Mouse (Mus musculus) left cerebral cortex, adult 11 months (tissue): ENCODE measurements around the gene Vwa1.
A peak's percentile ranks its signal among the peaks of the same experiment; 100 is the strongest.

Source experiments
- DNase-seq: peaks from one replicate; pipeline ENCODE4 v3.0.0; 2022; ENCODE audit warnings: low spot score

Gene Vwa1

DNA sequence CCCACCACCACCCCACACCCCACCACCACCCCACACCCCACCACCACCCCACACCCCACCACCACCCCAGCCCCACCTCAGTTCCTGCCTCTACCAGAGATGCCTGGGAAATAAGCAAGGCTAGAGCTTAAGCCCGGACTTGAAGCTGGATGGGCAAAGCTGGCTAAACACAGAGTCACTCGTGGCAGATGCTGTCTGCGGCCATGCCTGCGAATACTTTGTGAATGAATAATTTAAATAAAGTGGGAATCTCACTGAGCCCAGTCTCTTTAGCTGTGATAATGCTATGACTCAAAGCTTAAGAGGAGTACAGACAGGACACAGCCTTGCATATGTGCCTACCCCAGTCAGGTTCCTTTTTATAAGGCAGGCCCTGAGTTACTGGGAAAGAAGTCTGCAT lies 5.0 kb upstream of the Vwa1 start:
- DNase-seq, result no peak

DNA sequence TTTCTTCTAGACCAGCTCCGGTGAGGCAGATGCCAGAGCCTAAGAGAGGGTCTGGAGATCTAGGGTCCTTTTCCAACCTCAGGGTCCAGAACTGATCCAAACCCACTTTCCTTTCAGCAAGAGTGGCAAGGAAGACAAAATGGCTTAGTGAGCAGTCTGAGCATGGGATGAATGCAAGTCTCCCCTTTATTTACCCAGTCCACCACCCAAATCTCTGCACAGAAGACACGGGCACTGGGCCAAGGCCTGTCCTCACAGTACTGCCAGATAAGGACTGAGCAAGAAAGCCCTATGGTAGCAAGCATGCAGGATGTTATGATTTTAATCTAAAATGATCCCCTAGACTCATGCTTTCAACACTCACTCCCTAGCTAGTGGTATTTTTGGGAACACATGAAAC lies 3.3 kb upstream of the Vwa1 start:
- DNase-seq, result no peak

DNA sequence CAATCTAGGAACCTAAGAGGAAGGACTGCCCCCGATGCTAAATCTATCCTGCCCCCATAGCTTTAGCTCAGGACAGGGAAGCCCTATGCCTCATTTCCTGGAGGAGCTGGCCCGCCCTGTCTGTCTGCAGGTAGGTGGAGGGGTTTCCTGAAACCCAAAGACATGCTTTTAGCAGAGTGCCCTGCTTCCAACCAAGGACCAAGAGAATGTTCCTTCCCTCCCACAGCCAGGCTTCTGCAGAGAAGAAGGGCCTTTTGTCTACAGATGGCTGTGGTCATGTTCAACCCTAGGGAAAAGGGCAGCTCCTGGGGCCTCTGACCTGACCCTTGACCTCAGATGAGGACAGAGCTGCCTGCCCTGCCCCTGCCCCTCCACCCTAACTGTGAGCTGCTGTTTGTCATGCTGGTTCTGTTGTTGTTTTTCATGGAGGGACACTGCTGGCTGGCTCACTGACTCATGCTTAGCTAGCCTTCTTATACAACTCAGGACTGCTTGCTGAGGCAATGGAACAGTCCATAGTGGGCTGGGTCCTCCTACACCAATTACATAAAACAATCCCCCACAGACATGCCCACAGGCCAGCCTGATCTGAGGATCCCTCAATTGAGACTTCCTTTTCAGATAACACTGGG lies 2.3 kb upstream of the Vwa1 start:
- DNase-seq, result no peak

DNA sequence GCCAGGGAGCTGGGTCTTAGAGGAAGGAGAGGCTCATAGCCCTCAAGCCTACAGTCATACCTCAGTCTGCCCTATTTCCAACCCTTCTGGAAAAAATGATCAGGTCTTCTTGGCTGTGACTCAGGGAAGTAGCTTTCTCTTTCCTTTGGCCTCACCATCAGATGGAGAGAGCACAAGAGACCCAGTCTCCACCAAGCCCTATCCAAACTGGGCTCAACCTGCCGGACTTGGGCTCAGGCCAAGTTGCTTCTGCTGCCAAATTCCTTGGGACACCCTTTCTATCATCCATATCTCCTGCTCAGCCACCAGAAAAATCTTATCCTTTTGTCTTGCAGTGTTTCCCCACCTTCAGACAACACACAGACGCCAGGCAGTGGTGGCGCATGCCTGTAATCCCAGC lies 1.4 kb upstream of the Vwa1 start:
- DNase-seq, result no peak

DNA sequence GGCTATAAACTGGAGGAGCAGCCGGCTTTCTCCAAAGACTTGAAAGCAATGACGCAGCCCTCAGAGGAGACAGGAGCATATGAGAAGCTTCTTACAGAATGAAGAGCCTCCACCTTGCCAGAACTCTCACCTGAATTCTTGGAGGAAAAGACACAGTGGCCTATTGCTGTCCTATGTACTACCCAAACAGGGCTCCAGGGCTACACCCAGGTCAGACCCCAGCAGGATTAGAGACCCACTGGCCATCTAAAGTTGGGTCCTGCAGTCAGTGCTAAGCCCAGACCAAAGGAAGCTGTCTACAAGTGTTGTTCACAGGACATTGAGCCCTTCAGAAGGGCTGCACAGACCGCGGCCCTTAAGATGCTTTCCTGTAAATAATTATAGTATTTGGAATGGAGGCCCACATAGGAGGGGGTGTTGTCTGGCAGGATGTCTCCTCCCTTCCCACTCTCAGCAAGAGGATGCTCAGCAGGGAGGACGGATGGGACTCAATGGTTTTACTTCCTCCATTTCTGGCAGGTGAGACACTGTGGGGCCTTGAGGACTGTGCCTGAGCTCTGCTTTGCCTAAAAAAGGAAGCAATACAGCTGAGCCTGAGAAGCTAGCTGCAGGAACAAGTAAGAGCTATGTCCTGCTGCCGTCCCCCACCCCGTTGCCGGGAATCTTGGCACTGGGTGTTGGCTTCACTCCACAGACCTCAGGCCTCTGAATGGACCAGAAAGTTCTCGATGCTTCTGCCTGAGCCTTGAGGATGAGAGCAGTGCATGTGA lies 658 bp upstream of the Vwa1 start:
- no peak for DNase-seq

DNA sequence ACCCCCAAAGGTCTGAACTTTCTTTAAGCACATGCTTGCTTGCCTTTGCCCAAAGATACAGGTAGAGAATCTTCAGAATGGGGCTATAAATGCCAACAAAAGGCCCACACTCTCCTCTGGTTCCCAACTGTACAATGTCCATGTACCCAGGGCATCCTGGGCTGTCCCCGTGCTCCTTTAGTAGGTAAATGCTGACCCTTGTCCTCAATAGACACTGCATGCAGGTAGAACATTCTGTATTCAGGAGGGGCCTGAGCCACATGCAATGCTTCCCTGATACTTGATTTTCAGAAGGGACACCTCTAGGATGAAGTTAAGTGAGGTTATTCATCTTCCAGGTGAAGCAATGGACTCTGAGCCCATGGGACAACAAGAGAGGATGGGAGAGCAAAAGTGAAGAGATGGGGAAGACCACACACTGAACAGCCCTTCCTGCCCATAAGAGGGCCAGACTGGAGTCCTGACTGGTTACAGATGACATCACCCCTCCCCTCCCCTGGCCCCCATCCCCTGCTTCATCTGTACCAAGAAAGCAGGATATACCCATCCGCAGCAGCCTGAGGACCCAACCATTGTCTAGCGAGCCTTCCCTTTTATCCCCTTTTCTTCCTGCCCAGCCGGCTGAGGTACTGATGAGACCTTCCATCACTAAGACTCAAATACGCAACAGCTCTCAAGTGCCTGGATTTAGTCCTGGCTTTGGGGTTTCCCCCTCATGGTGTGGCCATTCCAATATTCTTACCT lies 991 bp downstream of the Vwa1 start:
- no peak for DNase-seq

DNA sequence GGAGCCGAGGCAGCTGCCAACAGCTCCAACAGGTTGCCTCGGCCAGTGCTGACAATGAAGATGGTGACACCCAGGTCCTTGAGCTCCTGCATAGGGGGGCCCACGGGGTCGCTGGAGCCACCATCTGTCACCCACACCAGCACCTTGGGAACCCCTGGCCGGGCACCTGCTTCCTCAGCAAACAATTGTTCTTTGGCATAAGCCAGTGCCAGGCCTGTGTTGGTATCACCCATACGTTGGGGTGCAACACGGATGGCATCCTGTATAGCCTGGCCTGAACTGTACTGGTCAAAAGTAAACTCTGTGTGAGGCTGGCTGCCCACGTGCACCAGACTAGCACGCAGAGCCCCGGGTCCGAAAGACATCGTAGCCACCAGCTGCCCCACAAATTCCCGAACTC lies 1.7 kb downstream of the Vwa1 start:
- no peak for DNase-seq

DNA sequence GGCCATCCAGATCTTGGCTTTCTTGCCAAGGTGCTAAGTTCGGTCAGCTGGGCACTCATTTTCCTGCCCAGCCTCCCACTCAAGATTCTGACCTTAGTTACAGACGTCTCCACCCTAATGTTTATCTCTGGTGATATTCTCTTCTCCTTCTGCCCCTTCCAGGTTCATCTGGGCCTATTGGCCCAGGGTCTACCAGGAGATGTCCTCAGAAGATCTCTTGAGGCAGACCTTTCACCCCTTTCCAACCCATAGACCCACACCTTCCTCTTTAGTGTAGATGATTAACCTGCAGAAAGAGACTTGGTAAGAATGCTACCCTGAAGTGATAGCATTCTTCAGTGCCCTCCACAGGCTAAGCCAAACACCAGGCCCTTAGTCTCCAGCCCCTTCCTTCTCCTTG lies 2.8 kb downstream of the Vwa1 start:
- DNase-seq, result no peak

DNA sequence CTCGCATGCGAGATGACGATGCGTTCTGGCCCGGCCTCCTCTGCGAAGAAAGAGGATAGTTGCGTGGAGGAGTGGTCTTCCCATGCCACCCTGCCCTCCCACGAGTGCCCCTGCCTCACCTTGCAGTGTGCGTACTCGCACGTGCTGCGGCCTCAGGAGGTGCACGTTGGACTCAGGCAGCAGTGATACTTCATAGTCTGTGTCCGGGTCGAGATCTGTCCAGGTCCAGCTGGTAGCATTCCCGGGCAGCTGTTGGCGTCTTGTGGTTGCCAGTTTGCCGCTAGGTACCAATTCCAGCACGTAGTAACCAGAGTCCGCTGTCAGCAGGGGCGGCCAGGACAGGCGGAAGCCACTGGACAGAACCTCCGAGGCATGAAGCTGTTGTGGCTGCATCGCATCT lies 3.9 kb downstream of the Vwa1 start:
- DNase-seq, result no peak

DNA sequence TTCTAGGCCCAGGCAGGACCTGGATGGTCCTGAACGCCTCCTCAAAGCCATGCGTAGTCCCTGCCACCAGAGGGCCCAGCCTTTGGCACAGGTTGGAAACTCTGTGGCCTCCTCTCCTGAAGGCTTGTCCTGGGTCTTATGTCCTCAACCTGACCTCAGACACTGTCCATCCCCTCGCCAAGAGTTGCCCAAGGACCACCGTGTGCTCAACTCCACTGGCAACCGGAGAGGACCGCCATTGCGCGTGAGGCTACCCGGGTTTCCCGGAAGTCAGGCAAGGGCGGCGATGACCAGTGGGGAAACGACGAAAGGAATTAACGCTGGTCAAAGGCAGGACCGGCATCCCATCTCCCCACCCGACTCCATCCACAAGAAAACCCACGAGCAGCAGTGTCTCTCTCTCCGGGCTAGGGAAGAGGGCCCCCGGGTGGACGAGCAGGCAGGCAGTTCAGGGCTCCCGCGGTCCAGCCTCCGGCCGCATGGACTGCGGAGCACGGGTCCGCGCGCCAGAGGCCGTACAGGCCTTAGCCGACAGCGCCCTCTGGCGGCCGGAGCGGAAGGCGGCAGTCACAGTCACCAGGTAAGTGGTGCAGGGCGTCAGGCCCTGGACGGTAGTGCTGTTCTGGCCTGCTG lies 4.5 kb downstream of the Vwa1 start:
- peak; percentile 75 for DNase-seq

DNA sequence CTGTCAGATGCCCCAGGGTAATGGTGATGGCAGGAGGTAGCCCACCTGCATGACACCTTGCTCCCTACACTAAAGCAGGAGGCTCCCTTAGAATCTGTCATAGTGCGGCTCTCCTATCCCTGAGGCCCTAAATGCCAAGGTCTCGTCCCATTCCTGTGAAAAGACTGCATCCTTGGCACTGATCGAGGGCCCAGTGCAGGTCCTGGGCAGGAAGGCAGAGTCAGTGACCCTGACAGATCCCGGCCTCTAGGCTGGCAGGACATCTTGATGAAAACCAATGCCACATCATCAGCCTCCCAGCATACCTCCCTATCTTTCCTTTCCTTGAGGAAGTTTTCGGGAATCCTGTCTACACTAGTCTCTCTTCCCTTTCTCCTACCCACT lies 5.0 kb downstream of the Vwa1 start:
- no peak for DNase-seq

DNA sequence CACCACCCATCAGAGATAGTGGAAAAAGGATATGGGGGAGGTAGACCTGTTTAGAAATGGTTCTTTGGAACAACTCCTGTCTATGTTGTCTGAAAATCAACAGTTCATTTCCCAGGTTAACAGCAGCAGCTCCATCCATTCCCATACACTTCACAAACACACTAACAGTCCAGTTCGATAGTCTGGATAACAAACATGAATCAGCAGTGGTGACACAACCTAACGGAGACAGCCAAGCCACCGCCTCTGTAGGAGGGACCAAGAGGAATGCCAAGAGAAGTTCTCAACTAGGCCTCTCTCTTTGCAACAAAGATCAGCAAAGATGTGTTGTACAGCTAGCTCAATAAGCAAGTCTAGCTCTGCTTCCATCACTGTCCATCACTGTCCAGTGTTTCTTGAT lies 12.1 kb downstream of the Vwa1 start:
- DNase-seq, result no peak

DNA sequence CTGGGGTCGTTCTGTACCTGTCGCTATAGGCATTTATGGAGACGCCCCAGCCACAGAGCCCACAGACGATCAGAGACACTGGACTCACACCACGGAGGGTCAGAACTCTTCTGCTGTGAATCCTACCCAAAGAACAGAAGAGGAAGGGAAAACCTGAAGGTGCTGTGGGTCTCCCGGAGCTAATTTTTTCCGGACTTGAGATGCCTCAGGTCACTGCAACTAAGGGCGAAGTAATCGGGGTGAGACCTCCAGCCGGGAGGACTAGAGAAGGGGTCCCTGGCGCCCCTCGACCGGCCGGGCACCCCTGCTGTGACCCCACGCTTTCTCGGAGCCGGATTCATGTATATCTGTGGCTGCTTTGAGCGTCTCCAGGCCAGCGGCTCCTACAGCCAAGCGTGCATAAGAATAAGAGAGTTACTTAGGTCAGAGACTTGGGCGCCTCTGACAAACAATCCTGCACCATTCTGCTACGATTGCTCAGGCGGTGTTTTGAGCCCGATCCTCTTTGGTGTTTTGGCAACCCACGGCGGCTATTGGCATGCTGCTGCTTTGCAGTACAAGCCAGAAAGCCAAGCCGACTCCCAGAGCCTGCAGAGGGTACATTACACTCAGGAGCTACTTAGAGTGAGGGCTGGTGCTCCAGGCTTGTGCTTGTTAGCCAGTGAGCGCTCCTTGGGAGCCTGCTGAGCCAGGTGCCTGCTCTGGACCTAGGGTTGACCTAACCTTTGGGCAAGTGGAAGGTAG lies 13.0 kb downstream of the Vwa1 start:
- no peak for DNase-seq

DNA sequence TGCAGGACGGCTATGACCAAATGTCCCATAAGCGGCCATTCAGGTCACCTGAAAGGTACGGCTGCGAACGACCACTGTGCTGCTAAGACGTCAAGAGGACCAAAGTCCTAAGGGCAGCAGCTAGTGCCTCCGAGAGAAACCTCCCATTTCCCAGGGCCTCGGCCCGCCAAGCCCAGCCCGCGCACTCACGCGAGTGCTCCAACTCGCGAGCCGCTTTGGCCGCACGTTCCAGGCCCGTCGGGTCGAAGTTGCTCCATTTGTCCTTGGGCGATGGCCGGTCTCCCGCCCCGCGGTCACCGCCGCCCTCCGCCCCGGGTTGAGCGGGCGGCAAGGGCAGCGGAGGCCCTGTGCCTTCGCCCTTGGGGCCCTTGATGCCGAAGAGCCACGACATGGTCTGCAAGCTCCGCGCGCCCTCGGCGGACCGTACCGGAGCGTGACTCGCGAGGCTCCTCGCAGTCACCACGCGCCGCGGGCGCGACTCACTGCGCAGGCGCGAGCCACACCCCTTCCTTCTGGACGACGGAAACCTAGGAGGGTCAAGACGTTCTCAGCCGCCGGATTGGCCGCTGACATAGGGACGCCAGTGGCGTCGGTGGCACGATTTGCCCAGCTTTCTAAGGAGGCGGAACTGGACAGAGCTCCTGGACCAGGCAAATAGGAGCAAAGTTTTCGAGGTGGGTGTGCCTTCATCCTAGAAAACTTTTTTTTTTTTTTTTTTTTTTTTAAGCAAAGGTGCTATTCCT lies 13.7 kb downstream of the Vwa1 start, which contains the start of gene Atad3a:
TSS of gene Atad3a (minus strand) at position 481 of the 743 bp plus-strand sequence.
- peak; percentile 94 for DNase-seq

DNA sequence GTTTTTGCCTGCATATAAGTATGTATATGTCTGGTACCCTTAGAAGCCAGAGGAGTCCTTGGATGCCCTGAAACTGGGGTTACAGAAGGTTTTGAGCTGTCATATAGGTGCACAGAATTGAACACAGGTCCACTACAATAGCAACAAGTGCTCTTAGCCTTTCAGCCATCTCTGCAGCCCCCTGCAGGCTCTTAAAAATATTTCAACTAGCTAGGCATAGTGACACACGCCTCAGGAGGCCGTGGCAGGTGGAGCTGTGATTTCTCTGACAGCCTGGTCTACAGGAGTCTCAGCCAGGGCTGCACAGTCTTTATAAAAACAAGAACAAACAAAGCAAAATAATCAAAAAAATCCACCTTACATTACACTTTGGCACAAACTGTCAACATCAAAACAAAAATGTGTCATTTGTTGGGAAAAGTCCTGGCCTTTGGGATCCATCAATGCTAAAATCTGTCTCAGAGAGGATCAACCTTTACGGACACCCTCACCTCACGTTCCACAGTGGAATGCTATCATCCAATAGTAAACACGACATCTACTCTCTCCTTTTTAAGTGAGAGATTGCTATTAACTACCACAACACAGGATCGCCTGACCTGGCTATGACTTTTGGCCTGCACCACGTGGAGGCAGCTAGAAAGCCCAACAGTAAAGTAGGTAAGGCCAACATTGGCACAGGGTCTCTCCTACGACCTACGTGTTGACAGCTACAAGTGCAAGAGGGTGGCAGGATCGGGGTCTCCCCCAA lies 14.5 kb downstream of the Vwa1 start:
- DNase-seq, result no peak

DNA sequence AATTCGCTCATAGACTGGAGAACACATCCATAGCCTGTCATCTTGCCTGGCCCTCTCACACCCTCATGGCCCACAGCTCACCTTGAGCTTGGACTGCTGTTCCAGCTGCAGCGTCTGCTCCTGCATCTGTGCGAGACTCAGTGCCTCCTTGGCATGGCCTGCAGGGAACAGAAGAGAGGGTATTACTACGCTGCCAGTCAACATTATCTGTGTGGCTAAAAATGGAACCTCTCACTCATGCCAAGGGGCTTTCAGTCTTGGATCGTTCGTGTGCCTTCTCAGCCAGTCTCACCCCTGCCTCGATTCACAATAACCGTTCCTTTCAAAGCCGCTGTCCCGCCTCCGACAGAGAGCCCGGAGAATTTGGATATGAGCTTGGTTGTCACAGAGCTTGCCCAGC lies 17.5 kb downstream of the Vwa1 start:
- no peak for DNase-seq

DNA sequence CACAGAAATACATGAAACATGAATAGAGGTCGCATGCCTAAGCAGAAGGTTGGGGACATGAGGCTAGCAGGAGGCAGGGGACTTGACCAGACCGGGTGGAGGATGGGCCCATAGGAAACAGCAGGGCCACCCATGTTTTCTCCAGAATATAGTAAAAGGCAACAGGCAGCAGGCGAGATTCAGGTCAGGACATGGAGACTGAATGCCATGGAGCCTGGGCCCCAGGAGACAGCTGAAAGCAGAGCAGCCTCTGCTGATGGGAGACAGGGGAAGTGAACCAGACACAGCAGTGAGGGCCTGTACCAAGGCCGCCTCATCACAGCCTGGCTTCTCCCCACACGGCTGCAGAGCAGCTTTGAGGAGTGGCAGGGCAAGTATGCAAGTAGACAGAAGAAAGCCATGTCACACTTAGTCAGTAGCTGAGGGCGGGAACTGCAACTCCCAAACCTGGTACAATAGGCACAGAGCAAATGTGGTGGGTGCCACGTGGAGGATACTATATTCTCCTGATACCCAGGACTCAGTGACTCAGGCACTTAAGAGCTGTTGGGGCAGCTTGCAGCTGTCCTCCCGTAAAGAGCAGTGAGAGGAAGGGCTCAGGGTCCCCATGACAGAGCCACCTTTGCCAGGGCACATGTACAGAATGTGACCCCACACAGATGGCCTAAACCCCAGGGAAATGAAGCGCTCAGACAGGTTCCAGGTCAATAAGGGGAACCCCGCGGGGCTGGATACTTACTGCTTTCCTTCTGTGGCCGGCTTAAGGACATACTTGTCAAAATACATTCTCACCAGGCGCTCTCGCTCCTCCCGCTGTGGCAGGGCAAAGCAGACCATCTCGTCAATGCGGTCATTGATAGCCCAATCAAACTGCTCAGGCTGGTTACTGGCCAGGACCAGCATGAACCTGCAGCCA lies 27.7 kb downstream of the Vwa1 start:
- DNase-seq, result no peak

DNA sequence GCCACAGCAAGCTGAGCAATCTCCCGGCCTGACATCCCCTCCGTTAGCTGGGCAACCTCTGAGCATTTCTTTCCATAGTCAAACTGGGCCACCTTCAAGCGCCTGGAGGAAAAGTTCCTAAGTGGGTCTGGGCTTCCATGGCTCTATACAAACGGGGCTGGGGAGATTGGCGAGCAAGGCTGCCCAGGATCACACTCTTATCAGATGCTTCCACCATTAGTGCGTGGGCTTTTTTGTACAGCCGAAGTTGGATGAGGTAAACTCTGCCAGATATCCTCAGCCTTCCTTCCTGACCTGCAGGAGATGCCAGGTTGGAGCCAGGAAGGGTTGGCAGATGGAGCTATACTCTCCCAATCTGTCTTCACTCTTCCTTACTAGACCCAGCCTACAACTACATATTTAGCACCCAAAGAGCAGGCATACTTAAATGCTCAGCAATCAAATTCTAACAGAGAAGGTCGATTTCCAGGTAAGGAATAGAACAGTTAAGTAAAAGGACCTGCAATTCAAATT lies 28.4 kb downstream of the Vwa1 start:
- DNase-seq, result no peak

DNA sequence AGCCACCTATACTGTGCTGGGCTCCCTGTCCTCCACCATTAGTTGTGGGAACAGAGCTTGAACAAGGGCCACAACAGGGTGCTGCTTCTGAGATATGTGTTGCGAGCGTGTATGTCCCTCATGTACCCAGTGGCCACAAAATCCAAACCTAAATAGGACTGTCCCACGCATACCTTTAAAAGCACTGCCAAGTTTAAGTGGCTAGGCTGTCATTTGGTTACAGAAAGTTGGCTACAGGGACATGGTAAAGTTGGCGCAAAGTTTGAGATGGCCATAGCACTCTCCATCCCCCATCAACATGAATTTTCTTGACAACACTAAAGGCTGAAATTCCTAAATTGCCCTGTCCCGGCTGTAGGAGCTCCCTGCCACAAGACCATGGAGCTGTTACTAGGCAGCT lies 29.4 kb downstream of the Vwa1 start:
- DNase-seq, result no peak
